Mouse (Mus musculus) bone marrow macrophage, adult 2 months (primary cell): ENCODE results near the gene Slc51b.

ENCODE experiments used
- CTCF ChIP-seq: IDR thresholded peaks from 2 replicates; pipeline ENCODE4 v1.5.1; 2012; ENCODE audit warnings: low read depth, mild to moderate bottlenecking, low read length, moderate library complexity
- POLR2A ChIP-seq: IDR thresholded peaks from 2 replicates; pipeline ENCODE4 v1.6.1; 2012; ENCODE audit warnings: mild to moderate bottlenecking, low read depth, low read length, borderline replicate concordance

DNA sequence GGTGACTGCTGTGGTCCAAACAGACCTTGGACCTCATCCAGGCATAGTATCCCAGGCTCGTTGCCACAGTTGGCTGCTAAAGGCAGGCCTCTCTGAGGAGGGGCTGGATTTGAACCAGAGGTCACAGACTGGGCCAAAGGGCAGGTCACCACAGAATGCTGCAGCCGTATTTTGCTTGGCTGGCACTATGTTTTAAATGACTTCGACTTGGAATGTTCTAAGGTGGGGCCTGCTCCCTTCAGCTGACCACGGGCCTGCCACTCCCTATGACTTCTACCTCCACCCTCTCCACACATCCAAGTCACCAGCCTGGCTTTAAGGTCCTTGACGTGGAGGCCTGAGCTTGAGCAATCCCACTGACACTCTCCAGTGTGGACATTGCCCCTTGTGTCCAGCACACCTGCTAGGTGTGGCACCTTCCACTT, 13.9 kb downstream of the Slc51b start:
- TF ChIP-seq CTCF (no peak), POLR2A (no peak)
